Mouse (Mus musculus) myocyte (in vitro differentiated cells): ENCODE measurements around the gene Nup214.

Experiments used
- CEBPB ChIP-seq: IDR thresholded peaks from 2 replicates; pipeline ENCODE4 v1.6.1; 2011; ENCODE audit warnings: mild to moderate bottlenecking, moderate library complexity; ENCODE audit not compliant: poor library complexity, insufficient read depth, severe bottlenecking
- E2F4 ChIP-seq: IDR thresholded peaks from one replicate; pipeline ENCODE4 v1.6.1; 2011; ENCODE audit warnings: mild to moderate bottlenecking, control low read depth, moderate library complexity; ENCODE audit not compliant: insufficient read depth
- MAX ChIP-seq: IDR thresholded peaks from one replicate; pipeline ENCODE4 v1.6.1; 2011; ENCODE audit warnings: low read depth, mild to moderate bottlenecking, control low read depth
- MYOD1 ChIP-seq, 3 experiments: IDR thresholded peaks; one replicate each; pipeline ENCODE4 v1.6.1; 2011; ENCODE audit warnings: control low read depth in 2 of 3, low read depth in 2 of 3, mild to moderate bottlenecking in 2 of 3, moderate library complexity in 1 of 3; ENCODE audit not compliant: insufficient read length in 2 of 3, control insufficient read depth in 1 of 3
- MYOG ChIP-seq, 3 experiments: IDR thresholded peaks; one replicate each; pipeline ENCODE4 v1.6.1; 2011; ENCODE audit warnings: control low read depth in 2 of 3, low read depth in 2 of 3, mild to moderate bottlenecking in 2 of 3; ENCODE audit not compliant: insufficient read length in 2 of 3, control insufficient read depth in 1 of 3, insufficient read depth in 1 of 3
- POLR2A ChIP-seq: IDR thresholded peaks from one replicate; pipeline ENCODE4 v1.6.1; 2011; ENCODE audit warnings: low read depth, mild to moderate bottlenecking, control low read depth, moderate library complexity; ENCODE audit not compliant: insufficient read length
- POLR2AphosphoS2 ChIP-seq: IDR thresholded peaks from one replicate; pipeline ENCODE4 v1.6.1; 2011; ENCODE audit warnings: low read depth, control low read depth; ENCODE audit not compliant: insufficient read length
- REST ChIP-seq: IDR thresholded peaks from one replicate; pipeline ENCODE4 v1.6.1; 2011; ENCODE audit warnings: mild to moderate bottlenecking, control low read depth, moderate library complexity; ENCODE audit not compliant: insufficient read depth, insufficient read length
- TCF12 ChIP-seq: IDR thresholded peaks from one replicate; pipeline ENCODE4 v1.6.1; 2011; ENCODE audit warnings: mild to moderate bottlenecking, control low read depth; ENCODE audit not compliant: poor library complexity, insufficient read depth, severe bottlenecking
- USF1 ChIP-seq: IDR thresholded peaks from one replicate; pipeline ENCODE4 v1.6.1; 2011; ENCODE audit warnings: low read depth, mild to moderate bottlenecking, control low read depth, moderate library complexity

DNA sequence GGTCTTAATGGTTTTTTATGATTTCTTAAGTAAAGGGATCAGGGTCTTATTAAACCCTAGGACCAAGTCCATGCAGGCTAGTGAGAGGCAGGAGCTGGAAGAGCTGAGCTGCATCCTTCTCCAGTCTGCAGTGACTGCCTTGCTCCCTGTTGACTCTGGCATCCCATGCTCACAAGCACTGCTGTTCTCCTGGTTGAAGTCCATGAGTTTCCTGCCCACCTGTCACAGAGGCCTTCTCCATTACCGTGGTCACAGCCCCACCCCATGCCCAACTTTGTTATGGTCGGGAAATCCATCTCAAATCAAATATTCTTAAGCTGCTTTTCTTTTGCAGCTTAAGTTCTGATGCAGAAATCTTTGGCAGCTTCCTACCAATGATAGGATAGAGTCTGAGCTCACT lies 66.9 kb downstream of the Nup214 start:
- no peak for TF ChIP-seq POLR2A
- TF ChIP-seq TCF12, result no peak
- TF ChIP-seq USF1, result no peak
- no peak for TF ChIP-seq POLR2AphosphoS2
- no peak for TF ChIP-seq E2F4
- TF ChIP-seq CEBPB, result no peak
- peak in 2 of 3 experiments; percentile 35 to 78 for TF ChIP-seq MYOD1 (IDR thresholded peaks at IDR 0.05; ENCODE audit: control insufficient read depth in 1 of 3, insufficient read length in 2 of 3, low read depth in 2 of 3)
- peak in 1 of 3 experiments; percentile 71 for TF ChIP-seq MYOG (IDR thresholded peaks at IDR 0.05; ENCODE audit: control insufficient read depth in 1 of 3, insufficient read depth in 1 of 3, insufficient read length in 2 of 3, low read depth in 2 of 3)
- TF ChIP-seq REST, result no peak
- TF ChIP-seq MAX, result no peak
